25 mouse cellular contexts compared by ENCODE assay signal in the genomic region with DNA sequence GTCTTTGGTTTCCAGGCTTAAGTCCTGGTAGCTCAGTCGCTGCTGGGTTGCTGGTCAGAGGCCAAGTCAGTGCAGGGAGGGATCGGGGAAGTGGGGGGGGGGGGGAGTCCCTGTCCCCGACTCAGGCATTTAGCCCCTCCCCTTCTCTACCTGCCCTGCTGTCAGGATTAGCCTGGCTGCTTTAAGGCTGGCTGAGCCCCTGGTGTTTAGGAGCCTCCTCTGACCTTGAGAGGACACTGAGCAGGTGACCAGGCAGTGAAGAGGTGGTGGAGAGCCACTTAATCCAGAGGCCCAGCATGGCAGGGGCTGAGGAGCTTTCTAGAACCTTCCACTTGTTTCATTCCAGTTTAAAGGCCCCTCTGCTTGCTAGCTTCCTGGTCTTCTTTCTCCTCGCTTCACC. TPM values are rescaled to one million over a fixed set of nuclear protein-coding genes. Genes with fewer than 3 reads are reported as not detected.
DNase-seq lines count a peak whose midpoint lies in the region; ATAC-seq lines count a peak whose summit lies in the region.
"Had no signal": no experiment of that assay in that cellular context is flagged by ENCODE, and none has a peak within 500 bp of the region (broad histone marks: within the 10 kb centered on the region; RNA-seq: fewer than 3 reads in every experiment).

No protein-coding gene starts in this region.

- 0 out of 2 replicates have a peak, but pooled peaks have one; percentile 40 for ATAC-seq in limb, embryonic 15.5 days (ENCODE audit: insufficient number of reproducible peaks, low FRiP score, low TSS enrichment, low read depth)
- ATAC-seq in lung, embryonic 16.5 days (ENCODE audit: low read depth): peak; percentile 68
- no peak for ATAC-seq in megakaryocyte-erythroid progenitor cell, adult 5-6 weeks (replicated peaks; ENCODE audit: low FRiP score, low TSS enrichment, poor library complexity, severe bottlenecking)
- ATAC-seq: forebrain, embryonic 15.5 days; midbrain, embryonic 13.5 days had no signal

- H3K36me3 ChIP-seq in limb, embryonic 15.5 days: no peaks in the 10 kb centered on the region
- H3K36me3 ChIP-seq in limb, embryonic 10.5 days: no peaks in the 10 kb centered on the region
- no peaks in the 10 kb centered on the region for H3K36me3 ChIP-seq in lung, embryonic 16.5 days (ENCODE audit: control insufficient read depth, insufficient read depth, low read length)
- H3K36me3 ChIP-seq: forebrain, embryonic 15.5 days; heart, embryonic 12.5 days; midbrain, embryonic 13.5 days had no signal

- H3K4me3 ChIP-seq in limb, embryonic 15.5 days: no peak overlapping the region
- no peak overlapping the region for H3K4me3 ChIP-seq in limb, embryonic 10.5 days
- no peak overlapping the region for H3K4me3 ChIP-seq in lung, embryonic 16.5 days (ENCODE audit: low read length)
- H3K4me3 ChIP-seq: erythroblast, embryonic 14.5 days; forebrain, embryonic 15.5 days; heart, embryonic 12.5 days; midbrain, embryonic 13.5 days; myocyte had no signal

- H3K4me2 ChIP-seq in limb, embryonic 15.5 days: no peak overlapping the region
- no peak overlapping the region for H3K4me2 ChIP-seq in lung, embryonic 16.5 days (ENCODE audit: low read depth, low read length)
- H3K4me2 ChIP-seq: forebrain, embryonic 15.5 days; heart, embryonic 12.5 days; lung, embryonic 14.5 days; midbrain, embryonic 13.5 days had no signal

- H3K4me1 ChIP-seq in limb, embryonic 15.5 days: 0 out of 2 replicates have a peak, but pooled peaks cover 5% of the 10 kb centered on the region
- peaks cover 18% of the 10 kb centered on the region for H3K4me1 ChIP-seq in limb, embryonic 10.5 days
- H3K4me1 ChIP-seq in lung, embryonic 16.5 days (replicated peaks; ENCODE audit: control insufficient read depth, insufficient read depth, low read length): no peaks in the 10 kb centered on the region; the same call in 1 of the 2 replicates
- H3K4me1 ChIP-seq: forebrain, embryonic 15.5 days; heart, embryonic 12.5 days; midbrain, embryonic 13.5 days had no signal

- H3K9ac ChIP-seq in limb, embryonic 15.5 days: no peak overlapping the region
- no peak overlapping the region for H3K9ac ChIP-seq in lung, embryonic 16.5 days (ENCODE audit: low read length)
- H3K9ac ChIP-seq: forebrain, embryonic 15.5 days; heart, embryonic 12.5 days; lung, embryonic 14.5 days; midbrain, embryonic 13.5 days had no signal

- 24% methylated on average over 4 of the region's 4 CpGs for WGBS in limb, embryonic 15.5 days
- 21% methylated on average over 4 of the region's 4 CpGs for WGBS in limb, embryonic 10.5 days
- WGBS in lung, embryonic 16.5 days: 11% methylated on average over 4 of the region's 4 CpGs

- H3K27ac ChIP-seq in limb, embryonic 15.5 days: no peak overlapping the region
- H3K27ac ChIP-seq in limb, embryonic 10.5 days: no peak overlapping the region
- no peak overlapping the region for H3K27ac ChIP-seq in lung, embryonic 16.5 days (ENCODE audit: low read length)
- H3K27ac ChIP-seq: forebrain, embryonic 15.5 days; midbrain, embryonic 13.5 days had no signal

- DNase-seq in limb, embryonic 10.5 days (ENCODE audit: low spot score): no peak
- DNase-seq in kidney, adult 9 months: peak; percentile 37
- peak; percentile 76 for DNase-seq in retina, postnatal 7 days (ENCODE audit: low read depth, low spot score)
- DNase-seq in spleen, adult 18-20 months: no peak
- DNase-seq: cerebellum, adult 8-10 months; heart, postnatal 36 days; lung, embryonic 14.5 days; right cerebral cortex, postnatal 4 days; thymus, postnatal 36 days had no signal

- no peaks in the 10 kb centered on the region; the same call in 1 of the 2 replicates for H3K27me3 ChIP-seq in limb, embryonic 15.5 days
- no peaks in the 10 kb centered on the region for H3K27me3 ChIP-seq in limb, embryonic 10.5 days (ENCODE audit: low read depth, poor library complexity, severe bottlenecking)
- no peaks in the 10 kb centered on the region for H3K27me3 ChIP-seq in lung, embryonic 16.5 days (ENCODE audit: control insufficient read depth, insufficient read depth, low read depth, low read length)
- H3K27me3 ChIP-seq: forebrain, embryonic 15.5 days; midbrain, embryonic 13.5 days had no signal

- no peaks in the 10 kb centered on the region for H3K9me3 ChIP-seq in limb, embryonic 15.5 days
- H3K9me3 ChIP-seq in limb, embryonic 10.5 days (replicated peaks): no peaks in the 10 kb centered on the region
- H3K9me3 ChIP-seq in lung, embryonic 16.5 days (ENCODE audit: control insufficient read depth, low read length): no peaks in the 10 kb centered on the region
- H3K9me3 ChIP-seq: forebrain, embryonic 15.5 days; heart, embryonic 12.5 days; midbrain, embryonic 13.5 days had no signal

RNA-seq across cellular contexts. Expression of gene Elfn1, which starts 36.9 kb away (rescaled TPM):
- polyA plus RNA-seq in limb, embryonic 15.5 days (2015; fragmentation: Nextera tagmentation; extraction: Ambion mirVana): 1.2 and 1.3 TPM in 2 replicates
- 0.10 and 0.18 TPM in 2 replicates for polyA plus RNA-seq in limb, embryonic 10.5 days (2016; fragmentation: Nextera tagmentation; extraction: Ambion mirVana)
- polyA plus RNA-seq in lung, embryonic 16.5 days (2015; fragmentation: Nextera tagmentation; extraction: Ambion mirVana): 0.39 and 0.80 TPM in 2 replicates
- 0.13 TPM in 1 of 2 replicates, not detected in the other for total RNA-seq in megakaryocyte-erythroid progenitor cell, adult 5-6 weeks (2014; fragmentation: Nextera tagmentation)
- total RNA-seq in megakaryocyte-erythroid progenitor cell, adult 5-6 weeks (2017): not detected in 2 replicates
- total RNA-seq: common myeloid progenitor, adult 5-6 weeks; liver, adult 2 months had no signal
- polyA plus RNA-seq: erythroblast, embryonic 14.5 days had no signal

RNA-seq across cellular contexts. Expression of gene Psmg3, which starts 44.2 kb away (rescaled TPM):
- polyA plus RNA-seq in limb, embryonic 15.5 days (2015; fragmentation: Nextera tagmentation; extraction: Ambion mirVana): 61.2 and 68.5 TPM in 2 replicates
- polyA plus RNA-seq in limb, embryonic 10.5 days (2016; fragmentation: Nextera tagmentation; extraction: Ambion mirVana): 89.9 and 116 TPM in 2 replicates
- polyA plus RNA-seq in lung, embryonic 16.5 days (2015; fragmentation: Nextera tagmentation; extraction: Ambion mirVana): 69.5 and 75.9 TPM in 2 replicates
- total RNA-seq in megakaryocyte-erythroid progenitor cell, adult 5-6 weeks (2014; fragmentation: Nextera tagmentation): 95.3 and 101 TPM in 2 replicates
- 12.7 and 16.0 TPM in 2 replicates for total RNA-seq in megakaryocyte-erythroid progenitor cell, adult 5-6 weeks (2017)

RNA-seq across cellular contexts. Expression of gene Gm26938, which starts 44.7 kb away (rescaled TPM):
- polyA plus RNA-seq in limb, embryonic 15.5 days (2015; fragmentation: Nextera tagmentation; extraction: Ambion mirVana): not detected in 2 replicates
- not detected in 2 replicates for polyA plus RNA-seq in limb, embryonic 10.5 days (2016; fragmentation: Nextera tagmentation; extraction: Ambion mirVana)
- polyA plus RNA-seq in lung, embryonic 16.5 days (2015; fragmentation: Nextera tagmentation; extraction: Ambion mirVana): not detected in 2 replicates
- not detected in 2 replicates for total RNA-seq in megakaryocyte-erythroid progenitor cell, adult 5-6 weeks (2014; fragmentation: Nextera tagmentation)
- not detected in 2 replicates for total RNA-seq in megakaryocyte-erythroid progenitor cell, adult 5-6 weeks (2017)
- total RNA-seq: adrenal gland, postnatal 4 days; common myeloid progenitor, adult 5-6 weeks; heart, postnatal 36 days; layer of hippocampus, postnatal 25 days; left cerebral cortex, postnatal 14 days; liver, adult 2 months had no signal
- polyA plus RNA-seq: embryonic facial prominence, embryonic 11.5 days; erythroblast, embryonic 14.5 days; forebrain, embryonic 15.5 days; gonadal fat pad, adult 2 months; heart, embryonic 12.5 days; large intestine, adult 2 months; liver, adult 2 months; lung, embryonic 14.5 days; midbrain, embryonic 13.5 days; myocyte had no signal

RNA-seq across cellular contexts. Expression of gene Tmem184a, which starts 51.2 kb away (rescaled TPM):
- 11.1 and 12.0 TPM in 2 replicates for polyA plus RNA-seq in limb, embryonic 15.5 days (2015; fragmentation: Nextera tagmentation; extraction: Ambion mirVana)
- 2.1 and 2.2 TPM in 2 replicates for polyA plus RNA-seq in limb, embryonic 10.5 days (2016; fragmentation: Nextera tagmentation; extraction: Ambion mirVana)
- 13.9 and 14.6 TPM in 2 replicates for polyA plus RNA-seq in lung, embryonic 16.5 days (2015; fragmentation: Nextera tagmentation; extraction: Ambion mirVana)
- not detected in 2 replicates for total RNA-seq in megakaryocyte-erythroid progenitor cell, adult 5-6 weeks (2014; fragmentation: Nextera tagmentation)
- total RNA-seq in megakaryocyte-erythroid progenitor cell, adult 5-6 weeks (2017): 2.0 TPM in 1 of 2 replicates, not detected in the other
- total RNA-seq: heart, postnatal 36 days had no signal

Comparison
In these comparisons a context has a peak if more than half of its experiments do, and no peak if none do; other contexts are left out.
1. DNase-seq: peak in kidney, adult 9 months (single experiment) and retina, postnatal 7 days (single experiment); none in limb, embryonic 10.5 days (single experiment) and spleen, adult 18-20 months (0 of 2).